Mouse (Mus musculus): ENCODE data around the gene Gm37419. TPM values are rescaled to one million over a fixed set of nuclear protein-coding genes. Genes with fewer than 3 reads are reported as not detected.
A peak's percentile ranks its signal among the peaks of the same experiment; 100 is the strongest.

Gm37419 gene
- polyA plus RNA-seq (2012; rRNA removed), result not detected in 2 replicates

DNA sequence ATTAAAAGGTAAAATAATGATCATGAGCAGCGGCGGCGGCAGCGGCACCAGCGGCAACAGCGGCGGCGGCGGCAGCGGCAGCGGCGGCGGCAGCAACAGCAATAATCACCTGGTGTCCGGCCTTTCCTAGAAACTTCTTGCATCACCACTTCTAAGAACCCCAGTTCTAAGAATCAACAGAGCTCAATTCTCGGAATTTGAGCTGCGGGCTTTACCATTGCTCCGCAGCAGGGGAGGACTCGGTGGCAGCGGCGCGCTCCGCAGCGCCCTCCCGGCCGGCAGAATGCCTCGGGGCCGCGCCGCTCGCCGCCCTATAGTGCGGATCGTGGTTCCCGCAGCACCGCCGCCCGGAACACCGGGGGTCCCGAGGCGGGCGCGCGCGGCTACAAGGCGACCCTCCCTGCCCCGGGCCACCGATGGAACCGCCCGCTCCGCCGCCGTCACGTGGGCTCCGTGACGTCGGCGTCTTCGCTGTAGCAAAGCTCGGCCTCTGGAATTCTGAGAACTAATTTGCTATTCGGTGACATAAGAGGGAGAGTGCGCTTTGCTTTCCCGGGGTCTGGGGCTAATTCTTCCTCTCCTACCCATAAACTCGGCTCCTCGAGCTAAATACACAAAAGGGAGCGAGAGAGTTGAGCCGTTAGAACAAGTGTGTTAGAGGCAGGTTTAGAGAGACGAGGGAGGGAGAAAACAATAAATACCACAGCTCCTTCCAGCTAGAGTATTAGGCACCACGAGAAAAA is at the start of gene Gm37419, which contains the start of gene Bcl6:
Gene Gm37419 (plus strand): TSS at position 17 of the 743 bp plus-strand sequence.
Gene Bcl6 (minus strand): TSS at position 387 of the 743 bp plus-strand sequence.
- Histone ChIP-seq H3K36me3 (ENCODE audit: control insufficient read depth, insufficient read depth, low read length) (no peaks in the 10 kb centered on the region), H3K4me1 (ENCODE audit: control insufficient read depth, insufficient read depth, low read length) (peaks cover 20% of the 10 kb centered on the region), H3K4me3 (ENCODE audit: insufficient read depth, low read depth, low read length) (peak within 1 kb of the TSS; percentile 91), H3K27ac (ENCODE audit: insufficient read depth, low read depth, low read length) (peak within 1 kb of the TSS; percentile 98), H3K27me3 (replicated peaks; ENCODE audit: control insufficient read depth, insufficient read depth, low read length) (no peaks in the 10 kb centered on the region)
- under 1% methylated on average over 68 of the region's 68 CpGs for WGBS
- no peak for TF ChIP-seq CTCF (conservative IDR thresholded peaks at IDR 0.05; ENCODE audit: insufficient read depth, insufficient read length, low read depth, low read length)
- peak; percentile 74 for TF ChIP-seq POLR2A (IDR thresholded peaks at IDR 0.05; ENCODE audit: low read depth, low read length)
- DNase-seq, result peak; percentile 95

DNA sequence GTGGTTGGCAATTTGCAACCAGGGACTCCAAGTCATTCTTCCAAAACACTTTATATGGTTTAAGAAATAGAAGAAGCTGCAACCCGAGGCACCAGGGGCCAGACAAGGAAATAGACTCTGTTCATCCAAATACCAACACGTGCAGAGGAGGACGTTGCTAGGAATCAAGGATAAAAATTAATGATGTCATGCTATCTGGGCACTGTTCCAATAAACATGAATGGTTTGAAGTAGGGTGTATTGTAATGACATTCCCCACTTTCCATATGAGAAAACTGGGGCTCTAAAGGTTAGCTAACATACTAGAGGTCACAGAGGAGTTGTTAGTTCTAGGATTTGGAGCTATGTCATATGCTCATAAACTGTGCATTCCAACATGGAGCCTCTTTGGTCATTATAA is 43.5 kb upstream of the Gm37419 start:
- WGBS, result 19% methylated on average over 3 of the region's 3 CpGs

DNA sequence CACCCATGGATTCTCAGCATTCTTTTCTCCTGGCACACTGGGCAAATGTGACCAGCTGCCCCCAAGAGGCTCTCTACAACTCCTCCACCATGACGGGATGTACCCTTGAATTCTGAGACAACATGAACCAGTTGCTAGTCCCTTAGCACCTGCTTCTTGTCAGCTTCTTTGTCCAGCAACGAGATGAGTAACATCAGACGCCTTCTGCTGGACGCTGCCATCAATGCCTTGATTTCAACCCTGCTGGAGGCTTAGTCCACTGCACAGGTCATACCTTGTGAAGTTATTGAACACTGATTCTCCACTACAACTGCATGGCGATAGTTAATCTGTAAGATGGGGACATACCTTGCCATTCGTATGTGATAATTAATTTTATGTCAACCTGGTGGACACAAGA is 40.6 kb upstream of the Gm37419 start:
- WGBS, result 93% methylated on average over 6 of the region's 6 CpGs
- H3K27ac ChIP-seq (ENCODE audit: insufficient read depth, low read depth, low read length), result no peak overlapping the region
- no peak for TF ChIP-seq POLR2A (IDR thresholded peaks at IDR 0.05; ENCODE audit: low read depth, low read length)
- TF ChIP-seq CTCF (conservative IDR thresholded peaks at IDR 0.05; ENCODE audit: insufficient read depth, insufficient read length, low read depth, low read length), result no peak
- no peaks in the 10 kb centered on the region for H3K4me1 ChIP-seq (ENCODE audit: control insufficient read depth, insufficient read depth, low read length)
- no peak for DNase-seq
- H3K36me3 ChIP-seq (ENCODE audit: control insufficient read depth, insufficient read depth, low read length), result no peaks in the 10 kb centered on the region
- H3K27me3 ChIP-seq (replicated peaks; ENCODE audit: control insufficient read depth, insufficient read depth, low read length), result no peaks in the 10 kb centered on the region
- H3K4me3 ChIP-seq (ENCODE audit: insufficient read depth, low read depth, low read length), result no peak overlapping the region

More for the DNA sequence above, 43.5 kb upstream of the Gm37419 start:
- no peaks in the 10 kb centered on the region for H3K4me1 ChIP-seq (ENCODE audit: control insufficient read depth, insufficient read depth, low read length)
- H3K27ac ChIP-seq (ENCODE audit: insufficient read depth, low read depth, low read length), result no peak overlapping the region
- H3K27me3 ChIP-seq (replicated peaks; ENCODE audit: control insufficient read depth, insufficient read depth, low read length), result no peaks in the 10 kb centered on the region
- no peak for DNase-seq
- no peaks in the 10 kb centered on the region for H3K36me3 ChIP-seq (ENCODE audit: control insufficient read depth, insufficient read depth, low read length)
- TF ChIP-seq CTCF (conservative IDR thresholded peaks at IDR 0.05; ENCODE audit: insufficient read depth, insufficient read length, low read depth, low read length), result no peak
- no peak overlapping the region for H3K4me3 ChIP-seq (ENCODE audit: insufficient read depth, low read depth, low read length)

DNA sequence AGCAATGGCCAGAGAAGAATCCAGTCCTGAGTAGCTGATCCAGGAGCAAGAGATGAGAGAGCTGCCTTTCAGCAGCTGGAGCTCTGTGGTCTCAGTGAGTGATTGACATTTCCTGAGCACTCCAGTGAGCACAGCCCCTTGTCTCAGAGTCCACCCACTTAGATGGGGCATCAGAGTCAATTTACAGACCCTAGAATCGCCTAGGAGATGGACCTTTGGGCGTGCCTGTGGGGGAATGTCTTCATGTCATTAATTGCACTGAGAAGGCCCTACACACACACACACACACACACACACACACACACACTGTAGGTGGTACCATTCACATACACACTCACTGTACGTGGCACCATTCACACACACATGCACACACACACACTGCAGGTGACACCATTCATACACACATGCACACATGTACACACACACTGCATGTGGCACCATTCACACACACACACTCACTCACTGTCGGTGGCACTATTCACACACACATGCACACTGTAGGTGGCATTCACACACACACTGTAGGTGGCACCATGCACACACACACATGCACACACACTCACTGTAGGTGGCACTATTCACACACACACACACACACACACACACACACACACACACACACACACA is 36.1 kb upstream of the Gm37419 start:
- Histone ChIP-seq H3K36me3 (ENCODE audit: control insufficient read depth, insufficient read depth, low read length) (no peaks in the 10 kb centered on the region), H3K4me3 (ENCODE audit: insufficient read depth, low read depth, low read length) (no peak overlapping the region), H3K4me1 (ENCODE audit: control insufficient read depth, insufficient read depth, low read length) (no peaks in the 10 kb centered on the region), H3K27ac (ENCODE audit: insufficient read depth, low read depth, low read length) (no peak overlapping the region), H3K27me3 (replicated peaks; ENCODE audit: control insufficient read depth, insufficient read depth, low read length) (no peaks in the 10 kb centered on the region)
- 79% methylated on average over 4 of the region's 4 CpGs for WGBS
- DNase-seq, result no peak
- TF ChIP-seq CTCF (conservative IDR thresholded peaks at IDR 0.05; ENCODE audit: insufficient read depth, insufficient read length, low read depth, low read length), result no peak
- TF ChIP-seq POLR2A (IDR thresholded peaks at IDR 0.05; ENCODE audit: low read depth, low read length), result no peak

DNA sequence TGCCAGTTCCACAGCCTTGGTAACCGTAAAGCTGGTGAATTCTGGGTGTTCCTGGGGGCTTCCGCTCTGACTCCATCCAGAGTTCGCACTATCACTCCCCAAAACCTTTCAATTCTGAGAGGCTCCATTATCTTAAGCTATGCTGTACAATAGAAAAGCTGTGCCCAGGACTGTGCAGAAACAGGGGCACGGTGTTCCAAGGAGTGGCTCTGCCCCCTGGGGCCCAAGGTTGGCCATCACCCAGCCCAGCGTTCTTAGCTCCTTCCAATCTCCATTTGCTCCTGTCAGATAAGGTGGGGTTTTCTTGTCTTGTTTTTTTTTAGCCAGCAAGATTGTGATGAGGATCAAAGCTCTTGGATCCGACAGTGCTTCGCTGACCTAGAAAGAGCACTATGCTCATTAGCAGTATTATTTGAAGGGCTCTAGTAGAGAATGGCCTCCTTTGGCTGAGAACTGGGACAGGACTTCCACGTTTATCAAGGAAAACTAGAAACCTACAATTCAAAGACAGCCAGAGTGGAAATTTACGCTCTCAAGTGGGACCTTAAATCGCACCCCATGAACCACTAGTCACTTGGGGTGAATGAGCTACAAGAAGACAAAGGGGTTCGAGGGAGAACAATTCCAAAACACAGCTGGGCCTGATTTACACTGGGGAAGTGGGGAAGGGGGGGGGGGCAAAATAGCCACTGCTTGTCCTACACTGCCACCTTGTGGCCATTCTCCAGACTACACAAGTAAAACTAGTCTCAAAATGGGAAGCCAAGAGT is 34.9 kb upstream of the Gm37419 start:
- TF ChIP-seq CTCF (conservative IDR thresholded peaks at IDR 0.05; ENCODE audit: insufficient read depth, insufficient read length, low read depth, low read length) (peak; percentile 58), POLR2A (IDR thresholded peaks at IDR 0.05; ENCODE audit: low read depth, low read length) (no peak)
- no peak overlapping the region for H3K4me3 ChIP-seq (ENCODE audit: insufficient read depth, low read depth, low read length)
- H3K27me3 ChIP-seq (replicated peaks; ENCODE audit: control insufficient read depth, insufficient read depth, low read length), result no peaks in the 10 kb centered on the region
- 52% methylated on average over 11 of the region's 11 CpGs for WGBS
- no peaks in the 10 kb centered on the region for H3K36me3 ChIP-seq (ENCODE audit: control insufficient read depth, insufficient read depth, low read length)
- no peak overlapping the region for H3K27ac ChIP-seq (ENCODE audit: insufficient read depth, low read depth, low read length)
- no peaks in the 10 kb centered on the region for H3K4me1 ChIP-seq (ENCODE audit: control insufficient read depth, insufficient read depth, low read length)
- peak; percentile 48 for DNase-seq

DNA sequence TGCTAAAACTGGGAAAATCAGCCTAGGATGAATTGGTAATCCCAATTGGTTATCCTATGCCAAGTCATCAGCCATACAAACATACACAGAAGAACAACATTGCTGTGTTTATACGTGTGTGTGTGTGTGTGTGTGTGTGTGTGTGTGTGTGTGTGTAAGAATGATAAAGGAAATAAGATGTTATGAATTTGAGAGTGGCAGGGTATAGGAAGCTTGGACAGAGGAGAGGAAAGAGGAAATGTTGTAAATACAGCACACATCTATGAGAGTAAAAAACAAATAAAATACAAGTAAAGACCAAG is 34.4 kb upstream of the Gm37419 start:
- Histone ChIP-seq H3K27me3 (replicated peaks; ENCODE audit: control insufficient read depth, insufficient read depth, low read length) (no peaks in the 10 kb centered on the region), H3K27ac (ENCODE audit: insufficient read depth, low read depth, low read length) (no peak overlapping the region), H3K4me1 (ENCODE audit: control insufficient read depth, insufficient read depth, low read length) (no peaks in the 10 kb centered on the region), H3K36me3 (ENCODE audit: control insufficient read depth, insufficient read depth, low read length) (no peaks in the 10 kb centered on the region), H3K4me3 (ENCODE audit: insufficient read depth, low read depth, low read length) (no peak overlapping the region)
- TF ChIP-seq CTCF (conservative IDR thresholded peaks at IDR 0.05; ENCODE audit: insufficient read depth, insufficient read length, low read depth, low read length) (no peak), POLR2A (IDR thresholded peaks at IDR 0.05; ENCODE audit: low read depth, low read length) (no peak)
- 14% methylated on average over 1 of the region's 1 CpGs for WGBS
- no peak for DNase-seq

DNA sequence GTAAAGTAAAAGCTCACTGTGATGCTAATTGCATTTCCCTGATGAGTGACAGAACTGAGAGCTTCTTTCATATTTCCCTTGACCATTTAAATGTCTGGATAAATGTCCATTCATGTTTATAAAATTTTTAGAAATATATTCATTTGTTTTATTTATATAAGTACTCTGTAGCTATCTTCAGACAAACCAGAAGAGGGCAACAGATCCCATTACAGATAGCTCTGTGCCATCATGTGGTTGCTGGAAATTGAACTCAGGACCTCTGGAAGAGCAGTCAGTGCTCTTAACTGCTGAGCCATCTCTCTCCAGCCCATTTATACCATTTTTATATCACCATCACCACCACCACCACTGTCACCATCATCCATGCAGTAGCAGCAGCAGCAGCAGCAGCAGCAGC is 29.3 kb upstream of the Gm37419 start:
- DNase-seq, result no peak
- Histone ChIP-seq H3K36me3 (ENCODE audit: control insufficient read depth, insufficient read depth, low read length) (no peaks in the 10 kb centered on the region), H3K4me1 (ENCODE audit: control insufficient read depth, insufficient read depth, low read length) (no peaks in the 10 kb centered on the region), H3K27ac (ENCODE audit: insufficient read depth, low read depth, low read length) (no peak overlapping the region), H3K27me3 (replicated peaks; ENCODE audit: control insufficient read depth, insufficient read depth, low read length) (no peaks in the 10 kb centered on the region), H3K4me3 (ENCODE audit: insufficient read depth, low read depth, low read length) (no peak overlapping the region)
- TF ChIP-seq POLR2A (IDR thresholded peaks at IDR 0.05; ENCODE audit: low read depth, low read length) (no peak), CTCF (conservative IDR thresholded peaks at IDR 0.05; ENCODE audit: insufficient read depth, insufficient read length, low read depth, low read length) (no peak)
